Mouse (Mus musculus): ENCODE results near the gene Gmnn. TPM values are rescaled to one million over a fixed set of nuclear protein-coding genes. Genes with fewer than 3 reads are reported as not detected.

Gmnn gene
- polyA plus RNA-seq, 1 experiment from 2014 or later, result 65.6 TPM

GRCm38 (mm10) chr13:24750807-24751206 lies 10.9 kb downstream of the Gmnn start:
- no peak for ATAC-seq
- H3K27ac ChIP-seq (ENCODE audit: low read depth, low read length), result no peak overlapping the region
- no peak for DNase-seq (ENCODE audit: low spot score)
- no peak overlapping the region for H3K4me3 ChIP-seq (ENCODE audit: low read depth, low read length)
- no peaks in the 10 kb centered on the region for H3K27me3 ChIP-seq (replicated peaks; ENCODE audit: control insufficient read depth, insufficient read depth, low read length)
- peaks cover 29% of the 10 kb centered on the region; the same call in 1 of the 2 replicates for H3K36me3 ChIP-seq (ENCODE audit: control insufficient read depth, insufficient read depth, low read length)
- no peaks in the 10 kb centered on the region for H3K4me1 ChIP-seq (ENCODE audit: control insufficient read depth, insufficient read depth, low read length)
- H3K9ac ChIP-seq (ENCODE audit: low read length), result no peak overlapping the region
- no peaks in the 10 kb centered on the region for H3K9me3 ChIP-seq (replicated peaks; ENCODE audit: control insufficient read depth, low read length)
- H3K4me2 ChIP-seq (ENCODE audit: low read length), result no peak overlapping the region
- 90% methylated on average over 8 of the region's 8 CpGs for WGBS

DNA sequence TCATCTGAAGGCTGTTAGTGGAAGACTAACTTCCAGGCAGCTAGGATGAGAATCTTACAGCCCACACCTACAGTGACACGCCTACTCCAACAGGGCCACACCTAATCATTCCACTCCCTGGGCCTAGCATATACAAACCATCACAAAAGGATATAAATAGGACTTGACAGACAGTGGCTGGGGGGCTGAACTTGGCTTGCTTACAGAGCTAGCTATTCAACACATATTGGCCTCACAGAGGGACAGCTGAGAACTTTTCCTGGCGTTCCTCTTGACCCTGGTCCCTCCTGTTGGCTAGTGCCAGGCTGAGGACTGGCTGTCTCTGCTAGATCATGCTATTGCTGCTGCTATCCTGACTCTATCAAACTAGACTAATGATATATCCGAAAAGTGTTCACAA lies 13.9 kb downstream of the Gmnn start:
- ATAC-seq (no peak), DNase-seq (ENCODE audit: low spot score) (no peak)
- H3K9ac ChIP-seq (ENCODE audit: low read length), result no peak overlapping the region
- no peak overlapping the region for H3K27ac ChIP-seq (ENCODE audit: low read depth, low read length)
- no peaks in the 10 kb centered on the region for H3K9me3 ChIP-seq (replicated peaks; ENCODE audit: control insufficient read depth, low read length)
- peaks cover 12% of the 10 kb centered on the region; the same call in 1 of the 2 replicates for H3K36me3 ChIP-seq (ENCODE audit: control insufficient read depth, insufficient read depth, low read length)
- WGBS, result 83% methylated on average over 3 of the region's 3 CpGs
- H3K4me3 ChIP-seq (ENCODE audit: low read depth, low read length), result no peak overlapping the region
- no peaks in the 10 kb centered on the region for H3K4me1 ChIP-seq (ENCODE audit: control insufficient read depth, insufficient read depth, low read length)
- no peak overlapping the region for H3K4me2 ChIP-seq (ENCODE audit: low read length)
- no peaks in the 10 kb centered on the region for H3K27me3 ChIP-seq (replicated peaks; ENCODE audit: control insufficient read depth, insufficient read depth, low read length)

DNA sequence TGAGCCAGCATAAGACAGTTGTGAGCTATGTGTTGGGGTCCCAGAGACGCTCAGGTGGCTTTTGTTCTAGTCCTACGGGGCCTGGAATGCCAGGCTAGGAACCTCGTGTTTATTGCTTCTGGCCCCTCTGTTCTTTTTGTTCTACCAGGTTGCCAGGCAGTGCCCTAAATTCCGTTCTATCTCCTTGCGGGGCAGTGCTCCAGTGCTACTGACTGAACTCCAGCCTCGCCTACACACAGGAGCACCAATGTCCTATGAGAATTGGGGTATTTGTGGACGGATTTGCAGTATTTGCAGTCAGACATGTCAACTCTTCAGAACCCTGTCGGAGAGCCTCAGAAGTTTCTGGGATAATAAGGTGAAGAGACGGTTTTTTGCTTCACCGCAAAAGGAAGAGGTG lies 20.7 kb downstream of the Gmnn start, which contains the start of gene Armh2:
Gene Armh2 (plus strand): TSS at position 205 of the 400 bp plus-strand sequence.
- DNase-seq (ENCODE audit: low spot score), result no peak
- ATAC-seq, result no peak

DNA sequence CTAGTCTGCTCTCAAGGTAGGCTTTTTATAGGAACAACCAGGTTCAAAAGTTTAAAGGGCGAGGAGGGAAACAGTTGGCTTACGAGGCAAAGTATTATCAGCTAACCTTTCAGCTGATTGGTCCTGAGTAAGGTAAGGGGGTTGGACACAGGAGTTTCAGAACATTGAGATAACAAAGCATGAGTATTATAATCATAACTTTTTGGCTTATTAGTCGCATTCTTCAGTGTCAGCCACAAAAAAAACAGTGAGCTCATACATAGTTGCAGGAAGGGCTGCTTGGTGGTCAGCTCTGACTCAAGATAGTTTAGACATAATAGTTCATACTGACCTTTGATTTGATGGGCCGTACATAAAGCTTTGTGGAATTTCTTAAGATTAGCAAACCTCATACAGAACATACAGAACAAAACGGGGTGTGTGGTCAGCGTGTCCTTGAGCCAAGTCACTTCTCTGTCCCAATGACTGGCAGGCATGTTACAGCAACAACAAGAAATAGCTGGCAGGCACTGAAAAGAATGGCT lies 26.1 kb downstream of the Gmnn start:
- H3K4me3 ChIP-seq (ENCODE audit: low read depth, low read length), result no peak overlapping the region
- ATAC-seq (no peak), DNase-seq (ENCODE audit: low spot score) (no peak)
- H3K9ac ChIP-seq (ENCODE audit: low read length), result no peak overlapping the region
- no peak overlapping the region for H3K27ac ChIP-seq (ENCODE audit: low read depth, low read length)
- 66% methylated on average over 6 of the region's 6 CpGs for WGBS
- no peaks in the 10 kb centered on the region for H3K9me3 ChIP-seq (replicated peaks; ENCODE audit: control insufficient read depth, low read length)
- H3K36me3 ChIP-seq (ENCODE audit: control insufficient read depth, insufficient read depth, low read length), result 0 out of 2 replicates have a peak, but pooled peaks cover 4% of the 10 kb centered on the region
- no peaks in the 10 kb centered on the region for H3K27me3 ChIP-seq (replicated peaks; ENCODE audit: control insufficient read depth, insufficient read depth, low read length)
- H3K4me1 ChIP-seq (ENCODE audit: control insufficient read depth, insufficient read depth, low read length), result no peaks in the 10 kb centered on the region
- H3K4me2 ChIP-seq (ENCODE audit: low read length), result no peak overlapping the region

More for the DNA sequence above, 20.7 kb downstream of the Gmnn start, which contains the start of gene Armh2:
- Histone ChIP-seq H3K36me3 (ENCODE audit: control insufficient read depth, insufficient read depth, low read length) (no peaks in the 10 kb centered on the region), H3K9ac (ENCODE audit: low read length) (no peak within 1 kb of the TSS), H3K27ac (ENCODE audit: low read depth, low read length) (no peak within 1 kb of the TSS), H3K4me2 (ENCODE audit: low read length) (no peak within 1 kb of the TSS), H3K9me3 (replicated peaks; ENCODE audit: control insufficient read depth, low read length) (no peaks in the 10 kb centered on the region), H3K4me3 (ENCODE audit: low read depth, low read length) (no peak within 1 kb of the TSS), H3K27me3 (replicated peaks; ENCODE audit: control insufficient read depth, insufficient read depth, low read length) (no peaks in the 10 kb centered on the region), H3K4me1 (ENCODE audit: control insufficient read depth, insufficient read depth, low read length) (no peaks in the 10 kb centered on the region)
- WGBS, result 89% methylated on average over 10 of the region's 10 CpGs

DNA sequence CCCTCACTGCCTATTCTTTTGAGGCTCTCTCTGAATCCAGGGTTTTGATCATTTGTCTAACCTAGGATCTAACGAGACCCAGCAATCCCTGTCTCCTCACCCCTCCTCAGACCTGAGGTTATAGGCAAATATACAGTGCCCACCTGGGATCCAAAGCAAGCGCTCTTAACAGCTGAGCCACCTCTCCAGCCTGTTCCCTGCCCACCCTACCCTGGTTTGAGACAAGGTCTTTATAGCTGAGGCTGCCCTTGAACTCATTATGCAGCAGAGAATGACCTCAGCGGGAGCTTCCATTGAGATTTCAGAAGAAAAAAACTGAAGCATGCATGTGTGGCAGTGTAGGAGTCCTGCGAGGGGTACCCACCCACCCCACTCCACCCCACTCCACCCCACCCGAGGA lies 27.2 kb downstream of the Gmnn start:
- Histone ChIP-seq H3K27me3 (replicated peaks; ENCODE audit: control insufficient read depth, insufficient read depth, low read length) (no peaks in the 10 kb centered on the region), H3K36me3 (ENCODE audit: control insufficient read depth, insufficient read depth, low read length) (0 out of 2 replicates have a peak, but pooled peaks cover 7% of the 10 kb centered on the region), H3K9ac (ENCODE audit: low read length) (no peak overlapping the region), H3K4me3 (ENCODE audit: low read depth, low read length) (no peak overlapping the region), H3K4me2 (ENCODE audit: low read length) (no peak overlapping the region), H3K9me3 (replicated peaks; ENCODE audit: control insufficient read depth, low read length) (no peaks in the 10 kb centered on the region), H3K27ac (ENCODE audit: low read depth, low read length) (no peak overlapping the region), H3K4me1 (ENCODE audit: control insufficient read depth, insufficient read depth, low read length) (no peaks in the 10 kb centered on the region)
- 58% methylated on average over 5 of the region's 5 CpGs for WGBS
- DNase-seq (ENCODE audit: low spot score) (no peak), ATAC-seq (no peak)

DNA sequence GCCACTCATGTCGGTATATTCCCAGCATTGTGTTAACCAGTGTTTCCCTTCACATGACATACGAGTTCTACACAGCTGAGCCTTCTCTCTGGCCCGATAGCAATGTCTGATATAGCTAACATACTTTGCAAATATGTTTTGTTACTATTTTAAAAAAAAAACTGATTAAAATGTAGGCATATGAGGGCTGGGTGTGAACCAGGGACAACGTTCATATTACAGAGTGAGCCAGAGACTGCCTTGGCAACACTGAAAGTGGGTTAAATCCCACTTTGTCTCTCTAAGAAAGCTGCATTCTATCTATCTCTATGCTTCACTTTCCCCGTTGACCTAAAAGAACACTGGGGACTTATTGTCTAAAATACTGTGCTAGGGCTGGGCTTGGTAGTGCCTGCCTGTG lies 32.6 kb downstream of the Gmnn start:
- no peaks in the 10 kb centered on the region for H3K4me1 ChIP-seq (ENCODE audit: control insufficient read depth, insufficient read depth, low read length)
- 92% methylated on average over 5 of the region's 5 CpGs for WGBS
- DNase-seq (ENCODE audit: low spot score), result no peak
- H3K4me2 ChIP-seq (ENCODE audit: low read length), result no peak overlapping the region
- ATAC-seq, result no peak
- H3K27me3 ChIP-seq (replicated peaks; ENCODE audit: control insufficient read depth, insufficient read depth, low read length), result no peaks in the 10 kb centered on the region
- no peak overlapping the region for H3K9ac ChIP-seq (ENCODE audit: low read length)
- no peak overlapping the region for H3K27ac ChIP-seq (ENCODE audit: low read depth, low read length)
- H3K4me3 ChIP-seq (ENCODE audit: low read depth, low read length), result no peak overlapping the region
- 0 out of 2 replicates have a peak, but pooled peaks cover 7% of the 10 kb centered on the region for H3K36me3 ChIP-seq (ENCODE audit: control insufficient read depth, insufficient read depth, low read length)
- no peaks in the 10 kb centered on the region for H3K9me3 ChIP-seq (replicated peaks; ENCODE audit: control insufficient read depth, low read length)

DNA sequence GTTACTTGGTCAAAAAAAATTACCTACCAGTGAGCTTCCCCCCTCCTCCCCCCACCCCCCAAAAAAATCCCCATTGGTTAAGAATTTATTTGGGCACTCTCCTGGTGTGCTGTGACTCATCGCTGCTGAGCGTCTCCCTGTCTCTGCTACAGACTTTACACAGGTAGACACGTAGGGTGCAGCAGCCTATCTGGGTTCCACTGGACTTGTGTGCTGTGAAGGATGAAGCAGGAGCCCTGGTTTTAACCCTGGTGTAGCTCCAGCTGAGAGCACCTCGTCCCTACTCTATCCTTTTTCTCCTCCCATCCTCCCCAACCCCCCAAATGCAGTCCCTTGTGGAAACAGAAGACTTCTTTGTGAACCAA lies 37.3 kb downstream of the Gmnn start:
- H3K4me2 ChIP-seq (ENCODE audit: low read length), result no peak overlapping the region
- no peak overlapping the region for H3K4me3 ChIP-seq (ENCODE audit: low read depth, low read length)
- H3K36me3 ChIP-seq (ENCODE audit: control insufficient read depth, insufficient read depth, low read length), result 0 out of 2 replicates have a peak, but pooled peaks cover 4% of the 10 kb centered on the region
- no peaks in the 10 kb centered on the region for H3K9me3 ChIP-seq (replicated peaks; ENCODE audit: control insufficient read depth, low read length)
- no peak for ATAC-seq
- no peaks in the 10 kb centered on the region for H3K4me1 ChIP-seq (ENCODE audit: control insufficient read depth, insufficient read depth, low read length)
- no peaks in the 10 kb centered on the region for H3K27me3 ChIP-seq (replicated peaks; ENCODE audit: control insufficient read depth, insufficient read depth, low read length)
- no peak for DNase-seq (ENCODE audit: low spot score)
- H3K9ac ChIP-seq (ENCODE audit: low read length), result no peak overlapping the region
- 55% methylated on average over 4 of the region's 4 CpGs for WGBS
- H3K27ac ChIP-seq (ENCODE audit: low read depth, low read length), result no peak overlapping the region

- Histone ChIP-seq H3K36me3 (ENCODE audit: control insufficient read depth, insufficient read depth, low read length) (peaks cover 7% of the 10 kb centered on the region; the same call in 1 of the 2 replicates), H3K4me2 (ENCODE audit: low read length) (no peak overlapping the region), H3K9me3 (replicated peaks; ENCODE audit: control insufficient read depth, low read length) (no peaks in the 10 kb centered on the region), H3K27ac (ENCODE audit: low read depth, low read length) (no peak overlapping the region), H3K4me3 (ENCODE audit: low read depth, low read length) (no peak overlapping the region), H3K27me3 (replicated peaks; ENCODE audit: control insufficient read depth, insufficient read depth, low read length) (no peaks in the 10 kb centered on the region), H3K4me1 (ENCODE audit: control insufficient read depth, insufficient read depth, low read length) (no peaks in the 10 kb centered on the region), H3K9ac (ENCODE audit: low read length) (no peak overlapping the region)
- no peak for DNase-seq (ENCODE audit: low spot score)
- WGBS, result 47% methylated on average over 8 of the region's 8 CpGs
- no peak for ATAC-seq
These were observed 37.9 kb downstream of the Gmnn start for GRCm38 (mm10) chr13:24723699-24724394.

GRCm38 (mm10) chr13:24721502-24721901 lies 40.2 kb downstream of the Gmnn start:
- Histone ChIP-seq H3K4me2 (ENCODE audit: low read length) (no peak overlapping the region), H3K27ac (ENCODE audit: low read depth, low read length) (no peak overlapping the region), H3K27me3 (replicated peaks; ENCODE audit: control insufficient read depth, insufficient read depth, low read length) (no peaks in the 10 kb centered on the region), H3K4me1 (ENCODE audit: control insufficient read depth, insufficient read depth, low read length) (no peaks in the 10 kb centered on the region), H3K9me3 (replicated peaks; ENCODE audit: control insufficient read depth, low read length) (no peaks in the 10 kb centered on the region), H3K9ac (ENCODE audit: low read length) (no peak overlapping the region), H3K36me3 (ENCODE audit: control insufficient read depth, insufficient read depth, low read length) (peaks cover 7% of the 10 kb centered on the region; the same call in 1 of the 2 replicates), H3K4me3 (ENCODE audit: low read depth, low read length) (no peak overlapping the region)
- ATAC-seq (no peak), DNase-seq (ENCODE audit: low spot score) (no peak)
- WGBS, result 85% methylated on average over 10 of the region's 10 CpGs
